Mouse (Mus musculus): ENCODE data around the gene Fam129a. TPM values are rescaled to one million over a fixed set of nuclear protein-coding genes. Genes with fewer than 3 reads are reported as not detected.

The Fam129a gene
- polyA plus RNA-seq, 1 experiment from 2014 or later, result 13.8 TPM

DNA sequence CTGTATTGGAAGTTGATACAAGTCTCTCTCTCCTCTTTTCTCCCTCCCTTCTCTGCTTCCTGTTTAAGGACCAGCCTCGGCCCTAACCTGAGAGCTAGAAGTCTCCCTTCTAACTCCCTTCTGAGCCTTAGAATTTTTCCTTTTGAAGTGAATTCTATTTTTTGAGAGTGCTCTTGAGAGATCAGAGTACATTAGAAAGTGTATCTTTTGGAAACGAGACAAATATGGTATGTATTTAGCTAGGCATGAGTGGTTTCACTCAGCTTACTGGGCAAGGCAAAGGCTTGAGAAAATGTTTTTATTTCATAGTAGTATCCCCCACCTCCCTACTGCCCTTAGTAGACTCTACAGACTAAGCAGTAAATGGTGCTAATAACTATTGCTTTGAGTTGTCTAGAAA lies 188.0 kb downstream of the Fam129a start:
- H3K9me3 ChIP-seq (replicated peaks; ENCODE audit: control insufficient read depth, low read length), result no peaks in the 10 kb centered on the region
- H3K9ac ChIP-seq (ENCODE audit: low read depth, low read length), result no peak overlapping the region
- peaks cover 21% of the 10 kb centered on the region for H3K4me1 ChIP-seq (ENCODE audit: control insufficient read depth, low read depth, low read length)
- no peaks in the 10 kb centered on the region for H3K27me3 ChIP-seq (ENCODE audit: control insufficient read depth, insufficient read depth, low read depth, low read length)
- H3K36me3 ChIP-seq (ENCODE audit: control insufficient read depth, insufficient read depth), result no peaks in the 10 kb centered on the region; the same call in none of the 2 replicates
- H3K27ac ChIP-seq (ENCODE audit: low read length), result no peak overlapping the region
- 51% methylated on average over 2 of the region's 2 CpGs for WGBS (ENCODE audit: insufficient replicate concordance)
- no peak overlapping the region for H3K4me2 ChIP-seq (ENCODE audit: low read depth, low read length)
- no peak for ATAC-seq (ENCODE audit: low read depth)
- H3K4me3 ChIP-seq (ENCODE audit: low read depth, low read length), result no peak overlapping the region

DNA sequence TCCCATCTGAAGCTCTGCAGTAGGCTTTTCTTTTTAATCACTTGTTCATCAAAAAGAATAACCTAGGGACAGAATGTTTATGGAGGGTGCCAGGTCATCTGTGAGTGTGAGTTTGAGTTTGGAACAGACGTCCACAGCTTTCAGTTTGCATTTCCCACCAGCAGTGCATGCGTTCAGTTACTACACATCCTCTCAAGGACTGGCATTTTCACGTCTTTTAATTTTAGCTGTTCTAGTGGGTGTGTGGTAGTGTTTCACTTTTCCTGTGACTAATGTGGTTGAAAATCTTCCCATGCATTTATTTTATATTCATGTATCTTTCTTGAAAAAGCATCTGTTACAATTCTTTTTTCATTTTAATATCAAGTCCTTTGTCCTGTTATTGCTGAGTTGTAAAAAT lies 193.2 kb downstream of the Fam129a start:
- Histone ChIP-seq H3K27me3 (ENCODE audit: control insufficient read depth, insufficient read depth, low read depth, low read length) (no peaks in the 10 kb centered on the region), H3K36me3 (ENCODE audit: control insufficient read depth, insufficient read depth) (no peaks in the 10 kb centered on the region; the same call in none of the 2 replicates), H3K4me1 (ENCODE audit: control insufficient read depth, low read depth, low read length) (no peaks in the 10 kb centered on the region), H3K4me2 (ENCODE audit: low read depth, low read length) (no peak overlapping the region), H3K27ac (ENCODE audit: low read length) (no peak overlapping the region), H3K9ac (ENCODE audit: low read depth, low read length) (no peak overlapping the region), H3K4me3 (ENCODE audit: low read depth, low read length) (no peak overlapping the region), H3K9me3 (replicated peaks; ENCODE audit: control insufficient read depth, low read length) (no peaks in the 10 kb centered on the region)
- no peak for ATAC-seq (ENCODE audit: low read depth)
- 60% methylated on average over 3 of the region's 3 CpGs for WGBS (ENCODE audit: insufficient replicate concordance)

DNA sequence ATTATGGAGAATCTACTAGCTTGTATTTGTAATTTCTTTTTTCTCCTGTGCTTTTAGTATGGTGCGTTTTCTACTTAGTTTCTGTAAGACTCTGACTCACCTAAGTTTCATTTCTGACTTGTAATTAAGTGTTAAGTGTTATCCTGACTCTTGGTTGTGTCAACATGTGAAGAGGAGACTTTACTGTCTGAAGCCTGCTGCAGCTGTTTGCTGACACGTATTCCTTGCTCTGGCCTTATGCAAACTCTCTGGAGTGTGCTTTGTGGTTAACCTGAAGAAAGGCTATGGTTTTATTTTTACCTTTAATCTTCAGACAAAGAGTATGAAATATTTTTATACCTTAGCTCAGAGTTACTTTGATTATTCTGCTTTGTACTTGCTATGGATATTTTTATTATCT lies 195.2 kb downstream of the Fam129a start:
- Histone ChIP-seq H3K4me3 (ENCODE audit: low read depth, low read length) (no peak overlapping the region), H3K4me1 (ENCODE audit: control insufficient read depth, low read depth, low read length) (no peaks in the 10 kb centered on the region), H3K9ac (ENCODE audit: low read depth, low read length) (no peak overlapping the region), H3K27me3 (ENCODE audit: control insufficient read depth, insufficient read depth, low read depth, low read length) (no peaks in the 10 kb centered on the region), H3K4me2 (ENCODE audit: low read depth, low read length) (no peak overlapping the region), H3K36me3 (ENCODE audit: control insufficient read depth, insufficient read depth) (peaks cover 3% of the 10 kb centered on the region; the same call in 1 of the 2 replicates), H3K27ac (ENCODE audit: low read length) (no peak overlapping the region), H3K9me3 (replicated peaks; ENCODE audit: control insufficient read depth, low read length) (no peaks in the 10 kb centered on the region)
- ATAC-seq (ENCODE audit: low read depth), result no peak
- 67% methylated on average over 2 of the region's 2 CpGs for WGBS (ENCODE audit: insufficient replicate concordance)

DNA sequence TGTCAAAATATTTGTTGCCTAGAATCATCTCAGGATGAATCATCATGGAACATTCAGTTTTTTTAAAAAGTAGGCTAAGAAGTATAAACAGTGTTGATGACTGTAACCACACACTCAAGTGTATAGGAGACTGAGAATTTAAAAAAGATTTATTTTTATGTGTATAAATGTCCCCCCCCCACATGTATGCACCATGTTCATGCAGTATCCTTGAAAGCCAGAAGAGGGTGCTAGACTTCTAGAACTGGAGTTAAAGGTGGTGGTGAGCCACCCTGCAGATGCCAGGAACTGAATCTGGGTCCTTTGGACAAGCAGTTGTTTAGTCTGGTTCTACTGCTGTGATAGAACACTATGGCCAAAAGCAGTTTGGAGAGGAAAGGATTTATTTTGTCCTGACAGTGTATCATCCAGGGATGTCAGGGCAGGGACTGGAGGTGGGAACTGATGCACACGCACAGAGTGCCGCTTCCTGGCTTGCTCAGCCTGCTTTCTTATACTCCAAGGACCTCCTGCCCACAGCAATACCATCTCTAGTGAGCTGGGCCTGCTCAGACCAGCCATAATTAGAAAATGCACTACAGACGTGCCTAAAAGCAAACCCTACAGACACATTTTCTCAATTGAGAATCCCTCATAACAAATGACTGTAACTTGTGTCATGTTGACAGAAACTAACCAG lies 196.1 kb downstream of the Fam129a start:
- Histone ChIP-seq H3K27ac (ENCODE audit: low read length) (no peak overlapping the region), H3K4me2 (ENCODE audit: low read depth, low read length) (no peak overlapping the region), H3K27me3 (ENCODE audit: control insufficient read depth, insufficient read depth, low read depth, low read length) (no peaks in the 10 kb centered on the region), H3K9ac (ENCODE audit: low read depth, low read length) (no peak overlapping the region), H3K4me3 (ENCODE audit: low read depth, low read length) (no peak overlapping the region), H3K9me3 (replicated peaks; ENCODE audit: control insufficient read depth, low read length) (no peaks in the 10 kb centered on the region), H3K36me3 (ENCODE audit: control insufficient read depth, insufficient read depth) (peaks cover 5% of the 10 kb centered on the region; the same call in 1 of the 2 replicates), H3K4me1 (ENCODE audit: control insufficient read depth, low read depth, low read length) (no peaks in the 10 kb centered on the region)
- 81% methylated on average over 3 of the region's 3 CpGs for WGBS (ENCODE audit: insufficient replicate concordance)
- no peak for ATAC-seq (ENCODE audit: low read depth)

DNA sequence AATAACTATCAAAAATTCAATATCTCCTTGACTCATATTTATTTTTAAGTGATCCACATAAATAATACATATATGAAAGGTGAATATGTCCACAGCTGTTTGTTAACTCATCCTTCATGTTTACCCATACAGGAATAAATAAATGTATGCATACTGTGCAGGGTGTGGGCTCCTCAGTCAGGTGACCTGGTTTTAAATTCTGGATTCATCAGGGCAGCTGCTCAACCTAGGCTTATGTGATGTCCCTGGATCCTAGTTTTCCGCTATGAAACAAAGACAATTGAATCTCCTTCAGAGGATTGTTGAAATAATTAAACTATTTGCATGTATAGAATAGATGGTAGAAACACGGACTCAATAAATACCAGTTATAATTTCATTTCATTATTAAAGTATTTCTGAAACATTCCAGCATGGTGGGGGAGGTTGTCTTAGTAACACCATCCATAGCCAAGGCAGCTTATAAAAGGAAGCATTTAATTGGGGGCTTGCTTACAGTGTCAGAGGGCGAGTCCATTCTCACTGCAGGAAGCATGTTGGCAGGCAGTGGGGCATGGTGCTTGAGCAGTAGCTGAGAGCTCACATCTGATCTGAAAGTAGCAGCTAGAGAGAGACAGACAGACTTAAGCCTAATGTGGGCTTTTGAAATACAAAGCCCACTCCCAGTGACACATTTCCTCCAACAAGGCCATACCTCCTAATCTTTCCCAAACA lies 198.4 kb downstream of the Fam129a start:
- H3K4me2 ChIP-seq (ENCODE audit: low read depth, low read length), result no peak overlapping the region
- H3K9ac ChIP-seq (ENCODE audit: low read depth, low read length), result no peak overlapping the region
- H3K9me3 ChIP-seq (replicated peaks; ENCODE audit: control insufficient read depth, low read length), result no peaks in the 10 kb centered on the region
- H3K36me3 ChIP-seq (ENCODE audit: control insufficient read depth, insufficient read depth), result peaks cover 5% of the 10 kb centered on the region; the same call in 1 of the 2 replicates
- 72% methylated on average over 3 of the region's 3 CpGs for WGBS (ENCODE audit: insufficient replicate concordance)
- no peak overlapping the region for H3K4me3 ChIP-seq (ENCODE audit: low read depth, low read length)
- ATAC-seq (ENCODE audit: low read depth), result no peak
- H3K27me3 ChIP-seq (ENCODE audit: control insufficient read depth, insufficient read depth, low read depth, low read length), result no peaks in the 10 kb centered on the region
- H3K4me1 ChIP-seq (ENCODE audit: control insufficient read depth, low read depth, low read length), result no peaks in the 10 kb centered on the region
- H3K27ac ChIP-seq (ENCODE audit: low read length), result no peak overlapping the region

Other genes with a start within 250 kb of the Fam129a start
- gene Ivns1abp, start 226.7 kb upstream of the Fam129a start, polyA plus RNA-seq (2015; fragmentation: Nextera tagmentation; extraction: Ambion mirVana), result 77.1 and 78.5 TPM in 2 replicates
- gene Swt1, start 142.7 kb upstream of the Fam129a start, polyA plus RNA-seq (2015; fragmentation: Nextera tagmentation; extraction: Ambion mirVana), result 19.1 and 19.7 TPM in 2 replicates
- gene Trmt1l, start 142.6 kb upstream of the Fam129a start, polyA plus RNA-seq (2015; fragmentation: Nextera tagmentation; extraction: Ambion mirVana), result 13.9 and 15.1 TPM in 2 replicates
- 19.1 and 20.1 TPM in 2 replicates for gene Rnf2, start 70.2 kb upstream of the Fam129a start, polyA plus RNA-seq (2015; fragmentation: Nextera tagmentation; extraction: Ambion mirVana)
- gene Edem3, start 184.2 kb downstream of the Fam129a start, polyA plus RNA-seq (2015; fragmentation: Nextera tagmentation; extraction: Ambion mirVana), result 5.7 and 6.0 TPM in 2 replicates